Mouse (Mus musculus) heart, adult 18-20 months (tissue): Measurements from ENCODE around the gene Gm20867. TPM values are rescaled to one million over a fixed set of nuclear protein-coding genes. Genes with fewer than 3 reads are reported as not detected.
"Not testable (repeated sequence)": the region's sequence is repeated elsewhere in the genome, so short reads cannot be mapped to it uniquely, and the experiment has no call there.

Experiments
- DNase-seq, 2 experiments: peaks; one replicate each; pipeline ENCODE4 v3.0.0; 2021 to 2022; ENCODE audit warnings: mixed read lengths in 1 of 2
- long read RNA-seq, 2 experiments: library from polyadenylated mRNA; stranded (forward); transcript quantifications; one replicate each; pipeline ENCODE4 v2.0.0; 2021
- total RNA-seq, 2 experiments: library from RNA; stranded (reverse); gene quantifications; 2 replicates each; pipeline ENCODE4 v1.2.3; 2021

The Gm20867 gene
- total RNA-seq, result not detected
- long read RNA-seq, experiment 1, result 0 reads
- long read RNA-seq, experiment 2, result 0 reads

GRCm38 (mm10) chrY:77963104-77963503, at the start of gene Gm20867:
Gene Gm20867 (minus strand): TSS chrY:77963204.
- DNase-seq, result not testable (repeated sequence)

Other genes with a start within 250 kb of the Gm20867 start
- gene Gm29564, start 249.8 kb upstream of the Gm20867 start, total RNA-seq, result not detected